Mouse (Mus musculus): Measurements from ENCODE around the gene St3gal5.

DNA sequence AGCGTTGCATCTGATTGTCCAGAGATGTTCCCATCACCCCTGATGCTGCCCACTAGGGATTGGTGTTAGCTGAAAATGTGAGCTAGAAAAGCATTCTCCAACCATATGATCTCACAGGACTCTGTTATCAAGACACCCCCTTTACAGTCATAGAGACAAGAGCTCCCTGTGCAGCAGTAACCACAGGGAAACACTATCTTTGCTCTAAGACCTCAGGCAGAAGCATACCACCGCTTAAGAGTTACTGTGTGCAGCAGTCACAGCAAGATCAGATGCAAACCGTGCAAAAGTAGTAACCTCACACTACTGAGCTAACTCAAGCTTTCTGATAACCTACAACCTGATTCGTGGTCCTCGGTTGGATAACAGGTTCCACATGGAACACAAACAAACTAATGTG lies 10.0 kb upstream of the St3gal5 start:
- no peak for TF ChIP-seq POLR2A (IDR thresholded peaks at IDR 0.05; ENCODE audit: control insufficient read depth, low read depth, low read length)
- no peak for TF ChIP-seq CTCF (IDR thresholded peaks at IDR 0.05; ENCODE audit: control insufficient read depth, insufficient read depth, insufficient replicate concordance, low read depth, low read length)
